Mouse (Mus musculus) right cerebral cortex, postnatal 4 days (tissue): Measurements from ENCODE around the gene Trap1.
A peak's percentile ranks its signal among the peaks of the same experiment; 100 is the strongest.
"Not testable (repeated sequence)": the region's sequence is repeated elsewhere in the genome, so short reads cannot be mapped to it uniquely, and the experiment has no call there.

Experiments used
- DNase-seq: peaks from one replicate; pipeline ENCODE4 v3.0.0-alpha.2; 2022

Gene Trap1

DNA sequence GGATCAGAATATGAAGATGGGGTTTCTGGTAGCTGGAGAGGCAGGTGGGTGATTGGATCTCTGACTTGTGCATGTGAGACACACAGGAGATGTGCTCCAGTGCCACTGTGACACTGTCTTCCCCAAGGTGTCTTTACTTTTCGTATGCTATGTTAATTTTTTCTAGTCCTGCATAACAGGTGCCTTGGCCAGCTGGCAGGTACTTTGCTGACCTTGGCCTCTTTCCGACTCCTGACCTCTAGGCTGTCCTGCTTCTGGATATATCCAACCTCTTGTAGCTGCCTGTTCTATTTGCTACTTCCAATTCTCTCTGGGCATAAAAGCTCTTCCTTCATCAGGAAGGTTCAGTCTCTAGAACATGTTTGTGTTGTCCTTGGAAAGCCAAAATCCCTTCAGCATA, 42.1 kb downstream of the Trap1 start:
- DNase-seq = no peak

DNA sequence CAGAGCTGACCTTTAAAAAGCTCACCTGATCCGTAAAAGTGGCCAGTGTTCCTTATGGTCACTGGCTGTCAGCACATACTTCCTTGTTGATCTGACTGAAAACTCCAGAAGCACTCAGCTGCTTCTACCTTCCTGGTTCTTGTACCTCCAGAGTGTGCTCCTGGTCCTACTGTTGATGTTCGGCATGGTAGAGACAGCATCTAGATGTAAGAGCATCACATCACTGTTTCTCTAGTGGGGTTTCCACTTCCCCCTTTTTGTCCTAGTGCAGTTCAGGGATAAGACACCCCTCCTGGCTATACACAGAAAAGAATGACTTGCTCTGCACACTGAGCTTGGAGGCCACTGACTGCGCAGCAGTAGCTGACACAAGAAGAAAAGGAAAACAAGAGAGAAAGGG, 43.2 kb downstream of the Trap1 start:
- DNase-seq = no peak

DNA sequence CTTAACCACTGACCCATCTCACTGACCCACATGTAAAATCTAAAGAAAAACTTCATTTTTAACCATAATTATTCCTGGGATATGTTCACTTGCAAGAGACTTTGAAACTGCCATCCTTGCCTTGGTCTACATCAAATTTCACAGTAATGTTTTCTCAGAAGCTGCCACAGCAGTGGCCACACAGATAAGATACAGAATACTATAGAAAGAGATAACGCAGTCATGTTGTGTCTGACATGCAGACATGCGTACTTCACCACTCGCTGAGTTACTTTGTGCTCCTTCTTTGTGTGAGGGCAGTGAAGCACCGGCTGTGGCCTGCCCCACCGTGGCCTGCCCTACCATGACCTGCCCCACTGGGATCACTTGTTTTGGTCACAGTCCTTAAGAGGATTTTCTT, 43.7 kb downstream of the Trap1 start:
- DNase-seq = no peak

DNA sequence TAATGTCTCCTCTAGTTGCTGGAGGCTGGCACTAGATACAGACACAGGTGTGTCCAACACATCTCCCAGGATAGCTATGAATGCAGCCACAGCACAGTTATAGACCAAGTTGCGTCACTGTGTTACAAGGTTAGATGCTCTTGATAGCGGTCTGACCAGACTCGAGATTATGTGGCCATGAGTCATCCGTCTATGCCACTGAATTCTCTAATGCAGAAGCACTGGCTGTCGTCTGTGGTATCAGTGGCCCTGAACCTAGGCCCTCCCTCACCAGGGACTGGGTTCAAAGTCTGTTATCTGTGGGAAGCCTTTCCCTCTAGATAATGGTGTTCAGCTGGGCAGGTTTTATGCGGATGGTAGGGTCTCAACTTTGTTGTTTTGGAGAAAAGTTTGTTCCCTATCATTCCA, 45.3 kb downstream of the Trap1 start:
- no peak for DNase-seq

DNA sequence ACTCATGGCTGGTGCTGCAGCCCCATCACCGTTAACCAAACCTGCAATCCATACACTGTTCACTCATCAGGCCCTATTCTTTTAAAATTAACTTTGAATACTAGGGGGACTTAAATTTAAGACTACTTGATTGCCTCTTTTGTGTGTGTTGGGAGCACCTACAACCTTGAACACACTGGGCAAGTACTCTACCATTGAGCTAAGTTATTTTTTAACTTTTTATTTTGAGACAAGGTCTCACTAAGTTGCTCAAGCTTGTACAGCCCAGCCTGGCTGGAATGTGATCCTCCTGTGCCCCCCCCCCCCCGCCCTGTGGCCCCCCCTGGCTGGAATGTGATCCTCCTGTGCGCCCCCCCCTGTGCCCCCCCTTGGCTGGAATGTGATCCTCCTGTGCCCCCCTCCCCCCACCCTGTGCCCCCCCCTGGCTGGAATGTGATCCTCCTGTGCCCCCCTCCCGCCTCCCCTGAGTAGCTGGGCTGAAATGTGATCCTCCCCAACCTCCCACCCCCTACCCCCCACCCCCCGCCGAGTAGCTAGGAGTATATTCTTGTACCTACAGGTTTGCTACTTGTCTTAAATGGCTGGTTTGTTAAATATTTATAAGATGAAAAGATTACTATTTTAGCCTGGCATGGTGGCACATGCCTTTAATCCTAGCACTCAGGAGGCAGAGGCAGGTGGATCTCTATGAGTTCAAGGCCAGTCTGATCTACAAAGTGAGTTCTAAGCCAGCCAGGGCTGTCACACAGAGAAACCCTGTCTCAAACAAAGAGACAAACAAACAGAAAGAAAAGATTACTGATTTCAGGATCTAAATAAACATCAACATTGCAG, 46.0 kb downstream of the Trap1 start:
- no peak for DNase-seq

DNA sequence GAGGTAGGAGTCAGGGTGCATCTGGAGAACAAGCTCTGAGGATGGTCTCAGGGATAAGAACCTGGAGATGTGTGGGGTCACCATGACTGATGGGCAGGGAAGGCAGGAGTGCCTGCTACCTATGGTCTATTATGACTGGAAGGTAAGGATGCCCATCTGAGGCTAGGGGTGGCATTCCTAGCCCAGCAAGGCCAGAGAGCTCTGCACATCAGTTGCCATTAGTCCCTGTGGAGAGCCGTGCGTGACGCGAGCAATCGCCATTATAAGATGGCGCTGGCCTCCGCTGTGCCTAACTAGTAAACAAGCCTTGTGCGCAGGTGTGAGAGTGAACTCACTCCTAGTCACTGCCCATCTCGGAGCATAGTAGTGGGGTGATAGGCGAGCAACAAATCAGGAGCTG, 47.1 kb downstream of the Trap1 start:
- no peak for DNase-seq

DNA sequence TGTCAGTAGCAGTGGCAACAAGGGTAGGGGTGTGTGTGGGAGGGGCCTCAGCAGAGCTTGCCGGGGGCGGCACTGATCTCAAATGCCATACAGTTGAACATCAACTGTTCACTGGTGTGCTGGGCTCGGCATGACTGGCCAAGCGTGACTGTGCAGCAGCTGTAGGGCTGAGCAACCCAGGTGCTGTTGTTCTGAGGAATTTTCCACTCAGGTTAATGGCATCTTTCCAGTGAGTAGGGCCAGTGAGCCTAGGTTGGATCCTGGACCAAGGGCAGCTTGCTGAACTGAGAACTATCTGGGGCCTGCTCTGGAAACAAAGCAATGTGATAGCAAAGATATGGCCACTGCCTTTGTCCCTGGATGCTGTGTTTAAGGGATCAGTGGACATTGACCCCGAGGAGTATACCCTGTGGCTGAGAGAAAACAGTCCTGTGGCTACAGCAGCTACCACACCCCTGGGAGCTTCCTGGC, 48.2 kb downstream of the Trap1 start:
- no peak for DNase-seq

DNA sequence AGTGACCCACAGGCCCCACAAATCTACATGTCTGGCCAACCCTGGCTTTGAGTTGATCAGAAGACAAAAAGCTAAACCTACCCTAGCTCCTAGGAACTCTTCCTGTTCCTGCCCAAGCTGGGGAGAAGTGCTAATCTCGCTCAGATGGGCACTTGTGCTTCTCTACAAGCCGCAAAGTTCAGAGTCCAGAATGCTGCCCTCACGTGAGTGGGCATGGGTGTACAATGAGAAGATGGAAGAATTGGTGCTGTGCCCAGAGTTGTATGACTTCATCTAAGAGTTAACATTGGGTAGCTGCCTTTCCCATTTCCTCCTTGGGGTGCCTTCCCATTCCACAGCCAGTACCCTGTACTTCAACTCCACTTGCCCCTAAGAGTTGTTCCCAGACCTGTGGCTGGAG, 50.4 kb downstream of the Trap1 start:
- DNase-seq = no peak

DNA sequence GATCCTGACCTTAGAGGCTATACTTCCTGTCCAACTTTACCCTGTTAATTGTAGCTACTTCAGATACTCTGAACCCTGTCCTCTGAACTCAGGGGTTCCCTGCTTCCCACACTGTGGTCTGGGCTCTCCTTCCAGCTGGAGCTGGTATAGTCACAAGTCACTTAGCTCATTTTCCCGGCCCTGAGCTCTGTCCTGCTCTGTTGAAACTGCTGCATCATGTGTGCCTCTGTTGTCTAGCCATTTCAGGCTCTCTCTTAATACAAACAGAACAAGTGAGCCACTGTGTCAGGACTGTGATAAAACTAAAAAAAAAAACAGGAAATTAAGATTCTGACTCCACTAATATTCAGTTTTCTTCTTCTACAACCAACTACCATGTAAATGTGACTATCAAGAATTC, 51.0 kb downstream of the Trap1 start:
- DNase-seq = no peak

DNA sequence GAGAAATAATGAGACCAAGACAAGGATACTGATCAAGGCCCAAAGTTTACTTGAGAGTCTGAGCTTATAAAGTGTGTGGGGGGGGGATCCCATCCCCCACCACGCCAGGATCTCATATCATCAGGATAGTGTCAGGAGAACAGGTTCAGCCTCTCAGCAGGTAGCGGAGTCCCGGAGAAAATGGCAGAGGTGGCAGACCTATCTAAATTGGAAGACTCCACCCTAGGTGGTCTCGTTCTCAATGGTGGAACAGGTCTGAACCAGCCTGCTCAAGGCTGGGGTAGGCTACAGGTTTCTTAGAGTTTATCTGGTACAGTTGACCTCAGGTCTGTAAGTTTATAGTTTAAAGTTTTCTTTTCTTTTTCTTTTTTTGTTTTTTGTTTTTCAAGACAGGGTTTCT, 54.9 kb downstream of the Trap1 start:
- no peak for DNase-seq

DNA sequence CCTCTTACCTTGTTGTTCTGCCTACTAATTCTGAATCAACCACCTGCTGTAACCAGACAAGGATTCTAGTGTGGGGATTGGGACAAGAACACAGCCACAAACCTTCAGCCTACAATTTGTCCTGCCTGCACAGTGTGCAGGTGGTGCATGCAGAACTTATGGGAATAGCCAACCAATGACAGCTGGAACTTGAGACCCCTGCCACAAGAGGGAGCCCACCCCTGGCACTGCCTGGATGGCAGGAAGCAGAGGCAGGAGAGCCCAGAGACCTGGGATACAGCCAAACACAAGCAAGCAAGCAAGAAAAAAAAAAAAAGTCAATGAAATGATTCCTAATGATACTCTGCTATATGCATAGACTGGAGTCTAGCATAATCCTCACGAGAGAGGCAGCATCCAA, 56.4 kb downstream of the Trap1 start:
- DNase-seq = no peak

DNA sequence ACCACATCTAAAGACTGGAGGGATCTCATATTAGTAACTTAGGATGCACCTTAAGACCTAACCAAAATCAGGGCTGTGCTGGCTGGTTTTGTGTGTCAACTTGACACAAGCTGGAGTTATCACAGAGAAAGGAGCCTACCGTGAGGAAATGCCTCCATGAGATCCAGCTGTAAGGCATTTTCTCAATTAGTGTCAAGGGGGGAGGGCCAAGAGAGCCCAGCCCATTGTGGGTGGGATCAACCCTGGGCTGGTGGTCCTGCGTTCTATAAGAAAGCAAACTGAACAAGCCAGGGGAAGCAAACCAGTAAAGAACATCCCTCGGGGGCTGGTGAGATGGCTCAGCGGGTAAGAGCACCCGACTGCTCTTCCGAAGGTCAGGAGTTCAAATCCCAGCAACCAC, 60.2 kb downstream of the Trap1 start:
- not testable (repeated sequence) for DNase-seq

DNA sequence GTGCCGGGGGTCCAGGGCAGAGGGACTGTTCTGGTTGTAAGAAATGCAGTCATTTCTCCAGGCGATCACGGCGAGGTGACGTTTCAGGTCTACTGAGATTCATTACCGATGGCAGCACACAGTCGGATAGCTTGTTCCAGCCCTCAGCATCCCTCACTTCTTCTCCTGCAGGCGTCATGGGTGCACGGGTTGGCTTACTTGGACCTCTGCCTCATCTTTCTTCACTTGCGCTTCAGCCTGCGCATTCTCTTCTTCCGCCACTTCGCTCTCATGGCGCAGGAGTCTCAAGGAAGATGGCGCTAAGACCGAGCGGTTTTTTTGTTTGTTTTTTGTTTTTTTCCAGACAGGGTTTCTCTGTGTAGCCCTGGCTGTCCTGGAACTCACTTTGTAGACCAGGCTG, 60.8 kb downstream of the Trap1 start:
- DNase-seq = not testable (repeated sequence)

DNA sequence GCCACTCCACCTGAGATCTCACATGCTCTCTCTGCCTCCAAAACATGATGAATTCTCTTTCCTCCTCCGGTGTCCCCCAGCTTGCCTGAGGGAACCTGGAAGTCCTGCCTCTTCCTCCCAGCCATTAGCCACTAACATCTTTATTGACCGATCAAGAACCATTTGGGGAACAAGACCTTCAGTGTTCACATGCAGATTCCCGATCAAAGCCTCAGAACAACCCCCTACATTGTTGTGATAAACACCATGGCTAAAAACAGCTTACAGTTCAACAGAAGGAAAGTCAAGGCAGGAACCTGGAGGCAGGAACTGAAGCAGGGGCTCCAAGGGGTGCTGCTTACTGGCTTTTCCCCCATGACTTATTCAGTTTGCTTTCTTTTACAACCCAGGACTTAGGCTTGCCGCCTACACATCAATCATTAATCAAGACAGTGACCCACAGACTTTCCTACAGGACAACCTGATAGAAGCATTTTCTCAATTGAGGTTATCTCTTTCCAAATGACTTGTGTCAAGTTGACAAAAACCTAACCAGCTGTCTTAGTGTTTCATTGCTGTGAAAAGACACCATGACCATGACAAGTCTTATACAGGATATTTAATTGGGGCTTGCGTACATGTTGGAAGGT, 63.5 kb downstream of the Trap1 start:
- no peak for DNase-seq

DNA sequence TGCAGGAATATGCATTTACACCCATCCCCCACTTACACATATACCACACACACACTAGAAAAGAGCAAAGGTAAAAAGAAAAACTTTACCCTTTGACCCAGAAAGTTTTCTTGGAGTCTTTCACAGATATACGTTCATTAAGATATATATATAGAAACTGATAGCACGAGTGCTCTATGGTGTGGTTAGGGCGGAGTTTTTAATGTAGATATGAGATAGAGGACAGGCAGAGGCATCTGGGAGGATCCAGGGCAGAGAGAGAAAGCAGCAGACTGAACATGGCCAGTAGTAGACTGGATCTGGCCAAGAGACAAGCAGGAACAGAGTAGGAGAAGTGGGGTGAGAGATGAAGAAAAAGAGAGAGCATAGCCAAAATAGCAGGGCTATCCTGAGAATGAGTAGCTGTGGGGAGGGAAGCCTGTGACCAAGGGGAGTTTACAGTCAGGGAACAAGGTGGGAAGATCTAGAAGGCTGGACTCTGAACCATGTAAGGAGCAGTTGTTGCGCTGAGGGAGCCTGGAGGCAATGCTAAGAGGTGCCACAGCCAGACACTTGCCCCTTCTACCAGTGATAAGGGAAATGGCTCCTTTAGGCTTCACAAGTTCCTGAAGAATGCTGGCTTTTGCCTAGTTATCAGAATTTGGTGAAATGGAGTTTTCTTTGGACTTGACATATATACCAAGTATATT, 64.6 kb downstream of the Trap1 start:
- DNase-seq = no peak

DNA sequence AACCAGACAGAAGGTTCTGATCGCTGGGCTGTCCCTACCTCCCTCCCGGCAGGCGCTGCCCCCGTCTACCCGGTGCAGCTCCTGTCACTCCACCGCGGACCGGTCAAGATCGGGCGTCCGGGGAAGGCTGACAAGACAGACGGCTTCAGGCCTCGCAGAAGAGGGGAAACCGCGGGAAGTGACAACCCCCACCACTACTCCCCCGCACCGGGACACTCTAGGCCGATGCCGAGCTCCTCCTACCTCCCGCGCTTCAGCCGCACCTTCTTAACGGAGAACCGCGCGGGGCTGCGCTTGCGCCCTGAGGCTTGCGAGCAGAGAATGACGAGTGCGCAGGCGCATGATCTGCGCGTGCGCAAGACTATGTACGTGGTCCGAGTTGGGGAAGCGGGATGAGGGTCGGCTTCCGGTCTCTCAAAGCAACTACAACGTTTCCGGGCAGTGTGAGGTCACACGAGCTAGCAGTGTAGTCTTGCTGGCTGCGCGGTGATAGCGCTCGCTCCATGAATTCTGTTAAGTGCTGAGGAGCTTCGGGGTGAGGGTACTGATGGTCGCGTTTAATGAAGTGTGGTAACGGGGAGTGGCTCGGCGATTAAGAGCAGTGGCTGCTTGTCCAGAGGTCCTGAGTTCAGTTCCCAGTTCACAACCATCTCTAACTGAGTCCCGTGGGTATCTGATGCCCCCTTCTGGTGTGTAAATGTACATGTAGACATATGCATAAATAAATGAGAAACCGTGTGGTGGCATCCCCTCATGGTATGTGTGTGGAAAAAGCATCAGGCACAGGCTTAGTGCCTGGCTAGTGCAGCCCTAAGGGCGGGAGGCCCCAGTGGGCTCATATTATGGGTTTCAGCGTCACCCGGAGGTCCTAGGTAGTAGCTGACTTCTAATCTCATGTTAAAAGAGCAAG, 73.9 kb downstream of the Trap1 start, which contains the start of gene Slx4:
Gene Slx4, minus strand, starts transcription at position 282 of the 910 bp plus-strand sequence.
- DNase-seq = peak; percentile 94
